Mouse (Mus musculus) intestine, embryonic 14.5 days (tissue): Measurements from ENCODE around the gene Kcna10. TPM values are rescaled to one million over a fixed set of nuclear protein-coding genes. Genes with fewer than 3 reads are reported as not detected.

Experiments used
- ATAC-seq: fragments of 200-750 bp; cut with Nextera tagmentation; replicated peaks from 2 replicates; pipeline ENCODE4 v1.8.0; 2017; ENCODE audit warnings: low read depth, moderate number of reproducible peaks, moderate TSS enrichment, moderate library complexity; ENCODE audit not compliant: low FRiP score, low TSS enrichment
- DNase-seq: peaks from one replicate; pipeline ENCODE4 v3.0.0-alpha.2; 2018; ENCODE audit warnings: low spot score
- H3K27ac ChIP-seq: fragments of 300-500 bp; sonication (generic); 2 replicates; pipeline ENCODE4 v1.5.1; 2014; ENCODE audit warnings: low read depth, mild to moderate bottlenecking, control low read depth
- H3K27me3 ChIP-seq: fragments of 300-500 bp; sonication (generic); replicated peaks from 2 replicates; pipeline ENCODE4 v1.6.1; 2014; ENCODE audit warnings: low read length, control low read depth; ENCODE audit not compliant: control insufficient read depth, insufficient read depth
- H3K36me3 ChIP-seq: fragments of 300-500 bp; sonication (generic); 2 replicates; pipeline ENCODE4 v1.6.1; 2014; ENCODE audit warnings: low read length, control low read depth; ENCODE audit not compliant: control insufficient read depth, insufficient read depth
- H3K4me1 ChIP-seq: fragments of 300-500 bp; sonication (generic); replicated peaks from 2 replicates; pipeline ENCODE4 v1.6.1; 2014; ENCODE audit warnings: low read length, control low read depth, mixed read lengths; ENCODE audit not compliant: control insufficient read depth, insufficient read depth
- H3K4me2 ChIP-seq: fragments of 300-500 bp; sonication (generic); 2 replicates; pipeline ENCODE4 v1.6.1; 2014; ENCODE audit warnings: low read length
- H3K4me3 ChIP-seq: fragments of 300-500 bp; sonication (generic); 2 replicates; pipeline ENCODE4 v1.5.1; 2014; ENCODE audit warnings: low read depth, low read length, control low read depth, mixed read lengths
- H3K9ac ChIP-seq: fragments of 300-500 bp; sonication (generic); 2 replicates; pipeline ENCODE4 v1.6.1; 2014; ENCODE audit warnings: mild to moderate bottlenecking, low read length
- H3K9me3 ChIP-seq: fragments of 300-500 bp; sonication (generic); 2 replicates; pipeline ENCODE4 v1.6.1; 2016; ENCODE audit warnings: low read length, control low read depth; ENCODE audit not compliant: control insufficient read depth
- WGBS: fragments of 180-500 bp; shearing (Covaris S2); extraction: QIAGEN DNeasy Blood & Tissue Kit; methylation state at CpG from one replicate; pipeline ENCODE4 v1.1.7; 2014; 5-methylcytosine and 5-hydroxymethylcytosine counted together
- polyA plus RNA-seq: library from polyadenylated mRNA; unstranded; fragments of >200 nt; fragmentation: Nextera tagmentation; extraction: Ambion mirVana; gene quantifications from 2 replicates; pipeline ENCODE4 v1.2.1, GENCODE M21; 2014

Kcna10 gene
- polyA plus RNA-seq, 1 experiment from 2014 or later: not detected

- H3K36me3 ChIP-seq: no peaks in the 10 kb centered on the region
- no peak overlapping the region for H3K9ac ChIP-seq
- H3K4me1 ChIP-seq: 0 out of 2 replicates have a peak, but pooled peaks cover 2% of the 10 kb centered on the region
- peak overlapping the region; percentile 36 for H3K4me2 ChIP-seq
- no peak overlapping the region for H3K4me3 ChIP-seq
- H3K27ac ChIP-seq: no peak overlapping the region
- H3K27me3 ChIP-seq: peaks cover 12% of the 10 kb centered on the region
- DNase-seq (no peak), ATAC-seq (no peak)
- WGBS: 59% methylated on average over 3 of the region's 3 CpGs
- H3K9me3 ChIP-seq: no peaks in the 10 kb centered on the region
These were observed 23.4 kb upstream of the Kcna10 start for GRCm38 (mm10) chr3:107159418-107159817.

GRCm38 (mm10) chr3:107159859-107160324 is 23.0 kb upstream of the Kcna10 start:
- DNase-seq: peak; percentile 53
- H3K4me3 ChIP-seq: no peak overlapping the region
- peak overlapping the region; percentile 36 for H3K4me2 ChIP-seq
- H3K9ac ChIP-seq: no peak overlapping the region
- no peaks in the 10 kb centered on the region for H3K36me3 ChIP-seq
- peaks cover 12% of the 10 kb centered on the region for H3K27me3 ChIP-seq
- 4% methylated on average over 17 of the region's 17 CpGs for WGBS
- 0 out of 2 replicates have a peak, but pooled peaks cover 2% of the 10 kb centered on the region for H3K4me1 ChIP-seq
- ATAC-seq: 0 out of 2 replicates have a peak, but pooled peaks have one; percentile 19
- no peaks in the 10 kb centered on the region for H3K9me3 ChIP-seq
- no peak overlapping the region for H3K27ac ChIP-seq

- no peak overlapping the region for H3K4me3 ChIP-seq
- H3K9ac ChIP-seq: no peak overlapping the region
- DNase-seq (no peak), ATAC-seq (no peak)
- no peak overlapping the region for H3K4me2 ChIP-seq
- no peaks in the 10 kb centered on the region for H3K9me3 ChIP-seq
- 0 out of 2 replicates have a peak, but pooled peaks cover 2% of the 10 kb centered on the region for H3K4me1 ChIP-seq
- H3K27ac ChIP-seq: no peak overlapping the region
- H3K27me3 ChIP-seq: peaks cover 12% of the 10 kb centered on the region
- WGBS: 87% methylated on average over 2 of the region's 2 CpGs
- no peaks in the 10 kb centered on the region for H3K36me3 ChIP-seq
These were observed 20.1 kb upstream of the Kcna10 start for GRCm38 (mm10) chr3:107162741-107163140.

- H3K36me3 ChIP-seq: no peaks in the 10 kb centered on the region
- H3K4me3 ChIP-seq: no peak overlapping the region
- no peak for DNase-seq
- ATAC-seq: no peak
- H3K27ac ChIP-seq: no peak overlapping the region
- no peak overlapping the region for H3K4me2 ChIP-seq
- no peak overlapping the region for H3K9ac ChIP-seq
- H3K9me3 ChIP-seq: no peaks in the 10 kb centered on the region
- H3K4me1 ChIP-seq: no peaks in the 10 kb centered on the region
- 69% methylated on average over 2 of the region's 2 CpGs for WGBS
- H3K27me3 ChIP-seq: no peaks in the 10 kb centered on the region
These were observed 13.3 kb upstream of the Kcna10 start for GRCm38 (mm10) chr3:107169552-107169951.

GRCm38 (mm10) chr3:107171964-107172363 is 10.9 kb upstream of the Kcna10 start:
- DNase-seq (no peak), ATAC-seq (no peak)
- H3K4me2 ChIP-seq: no peak overlapping the region
- H3K36me3 ChIP-seq: no peaks in the 10 kb centered on the region
- H3K4me1 ChIP-seq: no peaks in the 10 kb centered on the region
- H3K9me3 ChIP-seq: no peaks in the 10 kb centered on the region
- WGBS: 72% methylated on average over 3 of the region's 3 CpGs
- no peak overlapping the region for H3K27ac ChIP-seq
- H3K27me3 ChIP-seq: no peaks in the 10 kb centered on the region
- no peak overlapping the region for H3K9ac ChIP-seq
- no peak overlapping the region for H3K4me3 ChIP-seq

- no peaks in the 10 kb centered on the region for H3K4me1 ChIP-seq
- no peaks in the 10 kb centered on the region for H3K27me3 ChIP-seq
- no peak overlapping the region for H3K27ac ChIP-seq
- H3K4me2 ChIP-seq: no peak overlapping the region
- ATAC-seq (no peak), DNase-seq (no peak)
- no peaks in the 10 kb centered on the region for H3K9me3 ChIP-seq
- H3K4me3 ChIP-seq: no peak overlapping the region
- H3K9ac ChIP-seq: no peak overlapping the region
- WGBS: 86% methylated on average over 1 of the region's 1 CpGs
- H3K36me3 ChIP-seq: no peaks in the 10 kb centered on the region
These were observed 10.3 kb upstream of the Kcna10 start for GRCm38 (mm10) chr3:107172556-107172955.

- WGBS: 54% methylated on average over 4 of the region's 4 CpGs
- H3K4me1 ChIP-seq: no peaks in the 10 kb centered on the region
- no peak for DNase-seq
These were observed 7.4 kb upstream of the Kcna10 start for GRCm38 (mm10) chr3:107175486-107175885.

GRCm38 (mm10) chr3:107176501-107176900 is 6.4 kb upstream of the Kcna10 start:
- WGBS: 58% methylated on average over 9 of the region's 9 CpGs
- no peak for ATAC-seq

More at GRCm38 (mm10) chr3:107175486-107175885, 7.4 kb upstream of the Kcna10 start:
- no peaks in the 10 kb centered on the region for H3K27me3 ChIP-seq
- no peaks in the 10 kb centered on the region for H3K36me3 ChIP-seq
- H3K4me3 ChIP-seq: no peak overlapping the region
- no peak overlapping the region for H3K27ac ChIP-seq
- ATAC-seq: no peak
- H3K9me3 ChIP-seq: no peaks in the 10 kb centered on the region
- H3K9ac ChIP-seq: no peak overlapping the region
- no peak overlapping the region for H3K4me2 ChIP-seq

GRCm38 (mm10) chr3:107180860-107181259 is 2.0 kb upstream of the Kcna10 start:
- Histone ChIP-seq H3K36me3 (no peaks in the 10 kb centered on the region), H3K9me3 (no peaks in the 10 kb centered on the region), H3K27ac (no peak overlapping the region), H3K4me1 (no peaks in the 10 kb centered on the region), H3K4me2 (no peak overlapping the region), H3K4me3 (no peak overlapping the region), H3K9ac (no peak overlapping the region), H3K27me3 (no peaks in the 10 kb centered on the region)
- ATAC-seq (no peak), DNase-seq (no peak)
- WGBS: 78% methylated on average over 2 of the region's 2 CpGs

More at GRCm38 (mm10) chr3:107176501-107176900, 6.4 kb upstream of the Kcna10 start:
- H3K4me2 ChIP-seq: no peak overlapping the region
- H3K9me3 ChIP-seq: no peaks in the 10 kb centered on the region
- no peaks in the 10 kb centered on the region for H3K27me3 ChIP-seq
- no peak overlapping the region for H3K27ac ChIP-seq
- H3K4me1 ChIP-seq: no peaks in the 10 kb centered on the region
- no peaks in the 10 kb centered on the region for H3K36me3 ChIP-seq
- DNase-seq: no peak
- no peak overlapping the region for H3K9ac ChIP-seq
- no peak overlapping the region for H3K4me3 ChIP-seq
